Mouse (Mus musculus) heart, embryonic 15.5 days (tissue): ENCODE data around the gene H2-M10.2. TPM values are rescaled to one million over a fixed set of nuclear protein-coding genes. Genes with fewer than 3 reads are reported as not detected.
A peak's percentile ranks its signal among the peaks of the same experiment; 100 is the strongest.
"Not testable (repeated sequence)": the region's sequence is repeated elsewhere in the genome, so short reads cannot be mapped to it uniquely, and the experiment has no call there.

ENCODE experiments used
- ATAC-seq: fragments of 200-750 bp; cut with Nextera tagmentation; replicated peaks from 2 replicates; pipeline ENCODE4 v1.8.0; 2017; ENCODE audit warnings: low read depth, moderate TSS enrichment; ENCODE audit not compliant: insufficient number of reproducible peaks, insufficient read depth, low FRiP score
- H3K27ac ChIP-seq: fragments of 300-500 bp; sonication (generic); 2 replicates; pipeline ENCODE4 v1.5.1; 2015; ENCODE audit warnings: mild to moderate bottlenecking, inconsistent platforms
- H3K27me3 ChIP-seq: fragments of 300-500 bp; sonication (generic); 2 replicates; pipeline ENCODE4 v1.6.1; 2015; ENCODE audit warnings: inconsistent platforms
- H3K36me3 ChIP-seq: fragments of 300-500 bp; sonication (generic); 2 replicates; pipeline ENCODE4 v1.6.1; 2015; ENCODE audit warnings: mild to moderate bottlenecking, inconsistent platforms
- H3K4me1 ChIP-seq: fragments of 300-500 bp; sonication (generic); replicated peaks from 2 replicates; pipeline ENCODE4 v1.6.1; 2015; ENCODE audit warnings: inconsistent platforms
- H3K4me2 ChIP-seq: fragments of 300-500 bp; sonication (generic); 2 replicates; pipeline ENCODE4 v1.6.1; 2015; ENCODE audit warnings: inconsistent platforms, mild to moderate bottlenecking, moderate library complexity
- H3K4me3 ChIP-seq: fragments of 300-500 bp; sonication (generic); 2 replicates; pipeline ENCODE4 v1.5.1; 2015; ENCODE audit warnings: mild to moderate bottlenecking, inconsistent platforms
- H3K9ac ChIP-seq: fragments of 300-500 bp; sonication (generic); 2 replicates; pipeline ENCODE4 v1.6.1; 2015; ENCODE audit warnings: mild to moderate bottlenecking, inconsistent platforms
- H3K9me3 ChIP-seq: fragments of 300-500 bp; sonication (generic); replicated peaks from 2 replicates; pipeline ENCODE4 v1.6.1; 2016; ENCODE audit warnings: inconsistent platforms
- WGBS: fragments of 180-500 bp; shearing (Covaris S2); methylation state at CpG from one replicate; pipeline ENCODE4 v1.1.7; 2015; ENCODE audit warnings: mixed read lengths; 5-methylcytosine and 5-hydroxymethylcytosine counted together
- polyA plus RNA-seq: library from polyadenylated mRNA; unstranded; fragments of >200 nt; fragmentation: Nextera tagmentation; extraction: Ambion mirVana; gene quantifications from 2 replicates; pipeline ENCODE4 v1.2.1, GENCODE M21; 2015

The H2-M10.2 gene
- polyA plus RNA-seq = not detected in 2 replicates

DNA sequence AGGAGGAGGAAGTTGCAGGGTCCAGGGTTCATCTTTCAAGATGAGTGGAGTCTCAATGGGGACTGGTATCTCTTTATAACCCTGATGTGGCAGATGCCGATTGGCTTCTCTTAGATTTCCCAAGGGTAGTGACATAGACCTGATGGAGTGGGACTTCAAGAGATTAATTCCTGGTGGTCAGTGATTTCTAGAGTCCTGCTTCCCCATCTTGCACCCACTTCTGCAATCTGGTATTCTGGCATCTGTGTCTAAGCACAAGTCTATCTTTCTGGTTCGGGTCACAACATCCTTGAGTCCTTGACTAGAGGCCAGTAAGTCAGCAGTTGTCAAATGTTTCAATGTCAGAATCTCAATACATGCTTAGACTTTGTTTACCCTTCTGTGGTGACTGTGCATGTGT lies at the start of gene H2-M10.2:
Gene H2-M10.2, minus strand, starts transcription at position 101 of the 400 bp plus-strand sequence.
- no peak for ATAC-seq
- Histone ChIP-seq H3K4me3 (no peak within 1 kb of the TSS), H3K4me1 (no peaks in the 10 kb centered on the region), H3K27me3 (no peaks in the 10 kb centered on the region), H3K27ac (no peak within 1 kb of the TSS), H3K9ac (no peak within 1 kb of the TSS), H3K4me2 (no peak within 1 kb of the TSS), H3K36me3 (peaks cover 3% of the 10 kb centered on the region; the same call in 1 of the 2 replicates), H3K9me3 (no peaks in the 10 kb centered on the region)
- WGBS = 74% methylated on average over 2 of the region's 2 CpGs

DNA sequence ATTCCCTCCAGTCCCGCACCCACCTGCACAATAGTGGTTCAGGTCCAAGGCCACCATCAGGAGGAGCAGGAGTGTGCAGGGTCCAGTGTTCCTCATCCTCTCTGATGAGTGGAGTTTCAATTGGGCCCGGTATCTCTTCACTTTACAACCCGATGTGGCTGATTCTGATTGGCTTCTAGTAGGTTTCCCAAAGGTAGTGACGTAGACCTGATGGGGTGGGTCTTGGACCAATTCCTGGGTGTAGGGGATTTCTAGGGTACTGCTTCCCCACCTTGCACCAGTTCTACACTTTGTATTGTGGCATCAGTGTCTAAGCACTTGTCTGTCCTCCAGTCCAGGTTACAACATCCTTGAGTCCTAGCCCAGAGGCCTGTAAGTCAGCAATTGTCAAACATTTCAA lies 39.8 kb upstream of the H2-M10.2 start, which contains the start of gene H2-M10.1:
Gene H2-M10.1, minus strand, starts transcription at position 101 of the 400 bp plus-strand sequence.
- no peak within 1 kb of the TSS for H3K4me2 ChIP-seq
- no peaks in the 10 kb centered on the region for H3K36me3 ChIP-seq
- WGBS = 82% methylated on average over 4 of the region's 4 CpGs
- no peaks in the 10 kb centered on the region for H3K4me1 ChIP-seq
- H3K4me3 ChIP-seq = no peak within 1 kb of the TSS
- no peak within 1 kb of the TSS for H3K9ac ChIP-seq
- H3K27me3 ChIP-seq = no peaks in the 10 kb centered on the region
- H3K27ac ChIP-seq = no peak within 1 kb of the TSS
- no peaks in the 10 kb centered on the region for H3K9me3 ChIP-seq
- ATAC-seq = no peak

- Histone ChIP-seq H3K36me3 (no peaks in the 10 kb centered on the region), H3K9ac (no peak overlapping the region), H3K4me3 (peak overlapping the region; percentile 62), H3K4me2 (peak overlapping the region; percentile 90), H3K27ac (no peak overlapping the region), H3K4me1 (no peaks in the 10 kb centered on the region), H3K27me3 (0 out of 2 replicates have a peak, but pooled peaks cover 8% of the 10 kb centered on the region), H3K9me3 (no peaks in the 10 kb centered on the region)
- no peak for ATAC-seq
- WGBS = 33% methylated on average over 5 of the region's 5 CpGs
These were observed 29.5 kb upstream of the H2-M10.2 start for GRCm38 (mm10) chr17:36315689-36316253.

GRCm38 (mm10) chr17:36315041-36315688 lies 28.9 kb upstream of the H2-M10.2 start:
- no peak for ATAC-seq
- 0 out of 2 replicates have a peak, but pooled peaks cover 8% of the 10 kb centered on the region for H3K27me3 ChIP-seq
- peak overlapping the region; percentile 90 for H3K4me2 ChIP-seq
- H3K27ac ChIP-seq = 0 out of 2 replicates have a peak overlapping the region, but pooled peaks have one; percentile 12
- WGBS = under 1% methylated on average over 19 of the region's 19 CpGs
- H3K9me3 ChIP-seq = no peaks in the 10 kb centered on the region
- no peaks in the 10 kb centered on the region for H3K4me1 ChIP-seq
- H3K9ac ChIP-seq = peak overlapping the region; percentile 52
- H3K4me3 ChIP-seq = peak overlapping the region; percentile 62
- H3K36me3 ChIP-seq = no peaks in the 10 kb centered on the region

- 4% methylated on average over 9 of the region's 9 CpGs for WGBS
- H3K9ac ChIP-seq = no peak overlapping the region; the same call in 1 of the 2 replicates
- ATAC-seq = no peak
- no peaks in the 10 kb centered on the region for H3K9me3 ChIP-seq
- peak overlapping the region; percentile 62 for H3K4me3 ChIP-seq
- 0 out of 2 replicates have a peak, but pooled peaks cover 8% of the 10 kb centered on the region for H3K27me3 ChIP-seq
- H3K36me3 ChIP-seq = no peaks in the 10 kb centered on the region
- H3K4me1 ChIP-seq = no peaks in the 10 kb centered on the region
- peak overlapping the region; percentile 90 for H3K4me2 ChIP-seq
- H3K27ac ChIP-seq = no peak overlapping the region
These were observed 28.2 kb upstream of the H2-M10.2 start for GRCm38 (mm10) chr17:36314511-36314910.

DNA sequence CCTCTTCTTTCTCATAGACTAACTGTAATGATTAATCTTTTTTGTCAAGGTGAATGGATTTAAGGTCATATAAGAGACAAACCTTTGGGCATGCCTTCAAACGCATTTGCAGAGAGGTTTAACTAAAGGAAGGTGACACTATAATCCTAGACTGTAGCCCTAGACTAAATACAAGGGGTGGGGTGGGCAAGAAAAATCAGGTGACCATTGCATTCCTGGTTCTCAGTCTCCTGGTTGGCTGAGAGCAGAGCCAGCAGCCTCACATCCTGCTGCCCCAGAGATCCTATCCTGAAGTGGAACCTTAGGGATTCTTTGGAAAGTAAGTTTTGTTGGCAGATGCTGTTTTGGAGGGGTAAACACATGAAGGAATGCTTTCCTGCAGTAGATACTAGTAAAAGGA lies 23.0 kb upstream of the H2-M10.2 start:
- ATAC-seq = no peak
- H3K4me1 ChIP-seq = no peaks in the 10 kb centered on the region
- H3K9me3 ChIP-seq = no peaks in the 10 kb centered on the region
- 40% methylated on average over 1 of the region's 1 CpGs for WGBS
- no peak overlapping the region for H3K4me3 ChIP-seq
- H3K27ac ChIP-seq = no peak overlapping the region
- H3K36me3 ChIP-seq = no peaks in the 10 kb centered on the region
- no peak overlapping the region for H3K4me2 ChIP-seq
- H3K9ac ChIP-seq = no peak overlapping the region
- H3K27me3 ChIP-seq = no peaks in the 10 kb centered on the region

DNA sequence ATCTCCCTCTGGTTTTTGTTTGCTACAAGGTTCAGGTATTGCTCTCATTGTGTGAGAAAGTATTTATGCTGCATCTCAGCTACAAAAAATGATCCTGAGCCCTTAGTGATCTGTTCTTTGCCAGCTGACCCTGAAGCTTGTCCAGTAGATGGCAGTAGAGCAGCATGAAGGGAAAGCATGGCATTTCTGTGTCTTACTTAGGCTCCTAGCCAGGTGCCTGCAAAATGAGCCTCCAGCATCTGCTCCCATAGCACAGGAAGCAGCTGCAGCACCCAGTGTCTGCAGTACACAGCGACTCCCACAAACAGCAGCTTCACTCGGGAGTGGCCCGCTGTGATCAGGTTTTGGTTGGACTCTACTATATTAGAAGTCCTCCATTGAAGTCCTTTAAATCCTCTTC lies 22.6 kb upstream of the H2-M10.2 start:
- not testable (repeated sequence) for H3K9ac ChIP-seq, H3K27me3 ChIP-seq, H3K9me3 ChIP-seq, H3K4me2 ChIP-seq, H3K36me3 ChIP-seq, ATAC-seq, H3K27ac ChIP-seq, H3K4me1 ChIP-seq, H3K4me3 ChIP-seq
- WGBS = 1% methylated on average over 3 of the region's 3 CpGs

GRCm38 (mm10) chr17:36281521-36282245 lies 4.6 kb downstream of the H2-M10.2 start:
- WGBS = 88% methylated on average over 4 of the region's 4 CpGs
- H3K27me3 ChIP-seq = no peaks in the 10 kb centered on the region
- H3K4me1 ChIP-seq = no peaks in the 10 kb centered on the region
- H3K4me3 ChIP-seq = no peak overlapping the region
- H3K9ac ChIP-seq = no peak overlapping the region
- no peak overlapping the region for H3K27ac ChIP-seq
- no peaks in the 10 kb centered on the region for H3K9me3 ChIP-seq
- H3K4me2 ChIP-seq = no peak overlapping the region
- ATAC-seq = no peak
- H3K36me3 ChIP-seq = peaks cover 20% of the 10 kb centered on the region

DNA sequence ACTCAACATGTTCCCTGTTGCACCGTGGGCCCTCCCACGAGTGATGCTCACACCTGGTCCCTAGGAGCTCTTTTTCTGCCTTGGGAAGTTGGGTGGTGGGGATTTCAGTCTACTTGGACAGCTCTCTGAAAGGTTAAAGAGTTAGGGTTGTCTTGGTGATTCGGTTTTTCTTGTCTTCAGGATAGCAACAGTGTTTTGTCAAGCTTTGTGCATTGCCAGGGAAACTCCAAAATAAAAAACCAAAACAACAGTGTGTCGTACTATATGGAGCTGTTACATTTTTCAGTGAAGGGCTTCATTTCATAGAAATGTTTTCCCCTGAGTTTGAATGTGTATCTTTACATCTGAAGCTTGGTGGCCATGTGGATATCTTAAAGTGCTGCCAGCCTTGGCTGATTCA lies 11.5 kb downstream of the H2-M10.2 start:
- Histone ChIP-seq H3K36me3 (peaks cover under 1% of the 10 kb centered on the region; the same call in 1 of the 2 replicates), H3K9ac (no peak overlapping the region), H3K27me3 (no peaks in the 10 kb centered on the region), H3K27ac (no peak overlapping the region), H3K9me3 (no peaks in the 10 kb centered on the region), H3K4me3 (no peak overlapping the region), H3K4me2 (no peak overlapping the region), H3K4me1 (peaks cover 22% of the 10 kb centered on the region)
- no peak for ATAC-seq
- WGBS = 84% methylated on average over 4 of the region's 4 CpGs

- no peak for ATAC-seq
- 80% methylated on average over 4 of the region's 4 CpGs for WGBS
- Histone ChIP-seq H3K4me3 (no peak overlapping the region), H3K4me1 (peaks cover 22% of the 10 kb centered on the region), H3K27me3 (no peaks in the 10 kb centered on the region), H3K9ac (no peak overlapping the region), H3K36me3 (no peaks in the 10 kb centered on the region; the same call in 1 of the 2 replicates), H3K9me3 (no peaks in the 10 kb centered on the region), H3K27ac (no peak overlapping the region), H3K4me2 (no peak overlapping the region)
These were observed 12.5 kb downstream of the H2-M10.2 start for GRCm38 (mm10) chr17:36273796-36274195.

DNA sequence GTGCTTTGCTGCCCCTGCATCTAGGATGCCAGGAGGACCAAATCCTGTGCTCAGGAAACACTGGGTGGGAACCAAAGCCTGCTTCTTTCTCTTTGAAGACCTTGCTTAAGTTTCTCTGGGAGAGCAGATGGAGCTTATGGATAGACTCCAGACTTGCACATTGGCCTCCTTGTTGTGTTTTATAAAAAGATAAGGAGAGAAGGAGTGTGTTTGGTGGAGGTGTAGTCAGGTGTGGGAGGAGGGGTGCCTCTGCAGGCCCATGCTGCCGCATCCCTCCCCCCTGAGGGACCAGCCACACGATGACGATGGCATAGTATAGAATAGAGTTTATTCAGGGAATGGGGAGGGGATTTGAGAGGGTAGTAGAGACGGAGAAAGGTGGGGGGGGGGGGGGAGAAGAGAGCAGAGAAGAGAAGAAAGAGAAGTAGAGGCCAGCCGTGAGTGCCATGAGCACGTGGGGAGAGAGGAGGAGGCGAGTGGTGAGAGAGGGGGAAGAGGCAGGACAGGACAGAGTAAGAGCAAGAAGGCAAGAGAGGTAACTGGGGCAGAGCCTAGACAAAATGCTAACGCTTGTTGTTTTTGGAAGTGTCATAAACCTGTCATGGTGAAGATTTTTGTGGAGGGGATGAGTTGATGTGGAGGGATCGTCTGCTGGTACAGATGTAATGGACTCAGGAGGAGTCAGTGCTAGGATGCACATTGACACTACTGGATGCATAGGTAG lies 13.5 kb downstream of the H2-M10.2 start:
- H3K4me2 ChIP-seq = peak overlapping the region; percentile 81
- ATAC-seq = no peak
- H3K9me3 ChIP-seq = no peaks in the 10 kb centered on the region
- no peak overlapping the region for H3K27ac ChIP-seq
- H3K36me3 ChIP-seq = no peaks in the 10 kb centered on the region; the same call in 1 of the 2 replicates
- peak overlapping the region; percentile 98 for H3K9ac ChIP-seq
- 80% methylated on average over 9 of the region's 9 CpGs for WGBS
- peak overlapping the region; percentile 91 for H3K4me3 ChIP-seq
- no peaks in the 10 kb centered on the region for H3K27me3 ChIP-seq
- H3K4me1 ChIP-seq = peaks cover 22% of the 10 kb centered on the region
